Mouse (Mus musculus): ENCODE data around the gene Slc23a4.

GRCm38 (mm10) chr6:34954926-34955861 lies 33.0 kb downstream of the Slc23a4 start:
- TF ChIP-seq CTCF (IDR thresholded peaks at IDR 0.05 in 2 of 3, conservative IDR thresholded peaks at IDR 0.05 in 1 of 3; ENCODE audit: control insufficient read depth in 1 of 3, insufficient read depth in 1 of 3, low read depth in 2 of 3, low read length in 3 of 3, poor library complexity in 1 of 3, severe bottlenecking in 1 of 3) (peak; percentile 52 to 71 (median 71)), EP300 (IDR thresholded peaks at IDR 0.05; ENCODE audit: low read depth in 1 of 2, low read length in 2 of 2) (no peak), GATA1 (IDR thresholded peaks at IDR 0.05; ENCODE audit: low read depth, low read length) (no peak), POLR2A (IDR thresholded peaks at IDR 0.05; ENCODE audit: control insufficient read depth in 1 of 2, insufficient read depth in 1 of 2, low read depth in 1 of 2, low read length in 2 of 2, poor library complexity in 1 of 2) (no peak), TAL1 (IDR thresholded peaks at IDR 0.05; ENCODE audit: low read length) (no peak)
